Mouse (Mus musculus) neutrophil, adult 5-6 weeks (primary cell): ENCODE data around the gene Map2k3. TPM values are rescaled to one million over a fixed set of nuclear protein-coding genes. Genes with fewer than 3 reads are reported as not detected.
A peak's percentile ranks its signal among the peaks of the same experiment; 100 is the strongest.
"Not testable (repeated sequence)": the region's sequence is repeated elsewhere in the genome, so short reads cannot be mapped to it uniquely, and the experiment has no call there.

Experiments
- ATAC-seq: fragments of 151-379, 151-347 bp; 2 replicates; pipeline ENCODE4 v1.8.0; 2017; ENCODE audit warnings: mild to moderate bottlenecking, moderate TSS enrichment; ENCODE audit not compliant: insufficient number of reproducible peaks, poor library complexity, low FRiP score, severe bottlenecking; ENCODE audit errors: extremely low read depth
- total RNA-seq: library from RNA; stranded (forward); fragments of 200-1000 nt; gene quantifications from 2 replicates; pipeline ENCODE4 v1.2.3, GENCODE M21; 2017

The Map2k3 gene
- 44.1 and 49.0 TPM in 2 replicates for total RNA-seq

- ATAC-seq = peak; percentile 85
Measured at GRCm38 (mm10) chr11:60931869-60932481, at the start of gene Map2k3. Gene Map2k3, plus strand, starts transcription at chr11:60932033.

GRCm38 (mm10) chr11:60882386-60882785, 49.4 kb upstream of the Map2k3 start:
- no peak for ATAC-seq

- not testable (repeated sequence) for ATAC-seq
Measured at GRCm38 (mm10) chr11:60886986-60887385, 44.8 kb upstream of the Map2k3 start.

- no peak for ATAC-seq
Measured at GRCm38 (mm10) chr11:60889861-60890260, 42.0 kb upstream of the Map2k3 start.

GRCm38 (mm10) chr11:60890286-60890685, 41.5 kb upstream of the Map2k3 start:
- no peak for ATAC-seq

GRCm38 (mm10) chr11:60890744-60891143, 41.1 kb upstream of the Map2k3 start:
- no peak for ATAC-seq

GRCm38 (mm10) chr11:60895915-60896314, 35.9 kb upstream of the Map2k3 start:
- no peak for ATAC-seq

- no peak for ATAC-seq
Measured at GRCm38 (mm10) chr11:60902001-60902400, 29.8 kb upstream of the Map2k3 start.

- ATAC-seq = no peak
Measured at GRCm38 (mm10) chr11:60902486-60902885, 29.3 kb upstream of the Map2k3 start.

- no peak for ATAC-seq
Measured at GRCm38 (mm10) chr11:60903661-60904061, 28.2 kb upstream of the Map2k3 start.

- ATAC-seq = no peak
Measured at GRCm38 (mm10) chr11:60905407-60906120, 26.3 kb upstream of the Map2k3 start.

GRCm38 (mm10) chr11:60906449-60906848, 25.4 kb upstream of the Map2k3 start:
- ATAC-seq = no peak

GRCm38 (mm10) chr11:60908073-60908472, 23.8 kb upstream of the Map2k3 start:
- ATAC-seq = no peak

GRCm38 (mm10) chr11:60909626-60910025, 22.2 kb upstream of the Map2k3 start:
- ATAC-seq = no peak

- ATAC-seq = no peak
Measured at GRCm38 (mm10) chr11:60912525-60912973, 19.3 kb upstream of the Map2k3 start.

GRCm38 (mm10) chr11:60913301-60914196, 18.3 kb upstream of the Map2k3 start:
- peak; percentile 86 for ATAC-seq

- no peak for ATAC-seq
Measured at GRCm38 (mm10) chr11:60914491-60914890, 17.3 kb upstream of the Map2k3 start, which contains the start of gene Natd1. Gene Natd1, minus strand, starts transcription at chr11:60914750.

- no peak for ATAC-seq
Measured at GRCm38 (mm10) chr11:60915201-60915600, 16.6 kb upstream of the Map2k3 start.

- ATAC-seq = no peak
Measured at GRCm38 (mm10) chr11:60920021-60920420, 11.8 kb upstream of the Map2k3 start.
